Mouse (Mus musculus): ENCODE measurements around the gene Olfr1115.
"Not testable (repeated sequence)": the region's sequence is repeated elsewhere in the genome, so short reads cannot be mapped to it uniquely, and the experiment has no call there.

The Olfr1115 gene

DNA sequence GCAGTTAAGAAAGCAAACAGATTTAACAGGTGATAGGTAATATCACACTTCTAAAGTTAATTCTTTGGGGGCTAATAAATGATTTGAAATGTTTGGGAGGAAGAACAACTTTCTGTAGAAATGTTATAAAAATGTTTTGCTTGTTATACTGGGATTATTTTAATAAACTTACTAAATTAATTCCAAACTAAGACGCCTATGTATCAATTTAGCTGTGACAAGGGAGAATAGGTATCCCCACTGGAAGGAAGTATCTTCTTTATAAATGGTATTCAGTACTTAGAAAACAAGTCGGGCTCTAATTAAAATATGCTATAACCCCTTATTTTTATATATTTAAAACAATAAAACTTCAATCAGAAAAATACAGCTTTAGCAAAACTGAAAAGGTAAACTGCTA lies at the start of gene Olfr1115:
Gene Olfr1115, plus strand, starts transcription at position 301 of the 400 bp plus-strand sequence.
- no peak for DNase-seq (ENCODE audit: low spot score)

DNA sequence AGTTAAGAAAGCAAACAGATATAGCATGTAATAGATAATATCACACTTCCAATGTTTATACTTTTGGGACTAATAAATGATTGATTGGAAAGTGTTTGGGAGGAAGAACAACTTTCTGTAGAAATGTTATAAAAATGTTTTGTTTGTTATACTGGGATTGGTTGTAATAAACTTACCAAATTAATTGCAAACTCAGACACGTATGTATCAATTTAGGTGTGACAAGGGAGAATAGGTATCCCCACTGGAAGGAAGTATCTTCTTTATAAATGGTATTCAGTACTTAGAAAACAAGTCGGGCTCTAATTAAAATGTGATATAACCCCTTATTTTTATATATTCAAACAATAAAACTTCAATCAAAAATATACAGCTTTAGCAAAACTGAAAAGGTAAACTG lies 39.1 kb upstream of the Olfr1115 start, which contains the start of gene Olfr1113:
Gene Olfr1113, plus strand, starts transcription at position 301 of the 400 bp plus-strand sequence.
- DNase-seq (ENCODE audit: low spot score), result no peak

DNA sequence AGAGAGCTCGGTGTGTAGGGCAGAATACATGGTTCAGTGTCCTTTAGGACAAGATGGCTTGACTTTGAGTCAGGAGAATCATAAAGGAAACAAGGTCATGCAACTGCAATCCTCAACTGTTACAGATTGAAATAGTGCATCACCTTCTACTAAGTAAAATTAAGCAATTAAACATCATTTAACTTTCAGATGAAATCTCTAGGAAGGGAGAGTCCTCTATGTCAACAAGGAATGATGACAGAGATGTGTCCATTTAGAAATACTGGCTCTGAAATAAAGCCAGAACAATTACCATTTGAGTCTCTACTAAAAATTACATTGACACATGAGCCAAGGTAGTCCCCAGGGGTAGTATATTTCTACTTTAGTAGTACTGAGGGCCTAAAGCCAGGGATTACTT lies 19.4 kb downstream of the Olfr1115 start, which contains the start of gene Olfr1116:
Gene Olfr1116, plus strand, starts transcription at position 301 of the 400 bp plus-strand sequence.
- DNase-seq (ENCODE audit: low spot score), result no peak

DNA sequence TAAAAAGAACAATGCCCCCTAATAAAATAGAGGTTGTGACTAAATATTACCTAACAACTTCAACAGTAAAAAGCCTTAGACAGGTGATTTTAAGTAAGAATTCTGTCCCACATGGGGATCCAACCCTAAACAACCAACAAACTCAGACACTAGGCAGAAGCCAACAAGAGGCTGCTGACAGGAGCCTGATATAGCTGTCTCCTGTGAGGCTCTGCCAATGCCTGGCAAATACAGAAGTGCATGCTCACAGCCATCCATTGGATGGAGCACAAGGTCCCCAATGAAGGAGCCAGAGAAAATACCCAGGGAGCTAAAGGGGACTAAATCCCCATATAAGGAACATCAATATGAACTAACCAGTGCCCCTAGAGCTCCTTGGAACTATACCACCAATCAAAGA lies 46.2 kb downstream of the Olfr1115 start:
- DNase-seq (ENCODE audit: low spot score), result not testable (repeated sequence)
